Mouse (Mus musculus) liver, embryonic 14.5 days (tissue): Measurements from ENCODE around the gene Pcyt1a.

ENCODE experiments used
- CTCF ChIP-seq: IDR thresholded peaks from 2 replicates; pipeline ENCODE4 v1.5.1; 2016; ENCODE audit warnings: antibody characterized with exemption, low read depth, control low read depth
- EP300 ChIP-seq: IDR thresholded peaks from 2 replicates; pipeline ENCODE4 v1.6.1; 2016; ENCODE audit warnings: antibody characterized with exemption, low read depth

DNA sequence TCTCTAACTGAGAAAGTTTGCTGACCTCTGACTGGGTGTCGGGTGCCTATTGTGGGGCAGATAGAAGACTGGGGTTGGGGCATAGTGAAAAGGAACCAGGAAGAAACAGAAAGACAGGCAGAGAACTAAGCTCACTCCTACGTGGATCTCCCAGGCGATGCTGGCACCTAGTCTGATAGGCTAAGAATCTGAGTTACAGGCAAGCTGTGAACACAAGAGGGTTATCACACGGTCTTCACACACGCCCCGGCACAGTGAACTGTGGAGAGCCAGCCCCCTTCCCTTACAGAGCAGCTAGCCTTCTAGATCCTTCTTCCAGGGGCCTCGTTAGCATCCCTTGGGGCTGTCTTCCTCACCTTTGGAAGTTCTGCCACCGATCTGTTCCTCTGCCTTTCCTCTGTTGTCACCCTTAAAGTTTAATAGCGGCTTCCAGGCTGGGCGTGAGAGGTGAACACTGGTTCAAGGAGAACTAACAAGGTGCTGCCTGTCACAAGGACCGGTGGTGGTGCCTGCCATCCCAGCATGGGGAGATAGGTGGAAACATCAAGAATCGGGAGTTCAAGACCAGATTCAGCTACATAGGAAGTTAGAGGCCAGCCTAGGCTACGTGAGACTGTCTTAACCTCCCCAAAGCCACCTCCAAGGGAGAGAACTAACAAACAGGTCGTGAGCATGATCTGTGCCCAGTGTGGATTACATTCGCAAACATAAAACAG, 89.1 kb downstream of the Pcyt1a start:
- TF ChIP-seq EP300 (no peak), CTCF (no peak)
